Mouse (Mus musculus): ENCODE results near the gene Elmo1.

- TF ChIP-seq MAFK (IDR thresholded peaks at IDR 0.05; ENCODE audit: insufficient replicate concordance, low read length) (no peak), SMC3 (IDR thresholded peaks at IDR 0.05; ENCODE audit: low read depth, low read length) (no peak), NRF1 (IDR thresholded peaks at IDR 0.05; ENCODE audit: low read depth, low read length) (no peak), MXI1 (IDR thresholded peaks at IDR 0.05; ENCODE audit: low read depth, low read length) (no peak), POLR2A (IDR thresholded peaks at IDR 0.05; ENCODE audit: low read depth, low read length) (no peak), ZKSCAN1 (IDR thresholded peaks at IDR 0.05; ENCODE audit: borderline replicate concordance, low read depth, low read length) (no peak)
Measured at GRCm38 (mm10) chr13:20173987-20174654, 83.7 kb downstream of the Elmo1 start.
